Mouse (Mus musculus) brain, adult 2 months (tissue): Measurements from ENCODE around the gene Vmn1r6.
"Not testable (repeated sequence)": the region's sequence is repeated elsewhere in the genome, so short reads cannot be mapped to it uniquely, and the experiment has no call there.

ENCODE experiments used
- DNase-seq: peaks from one replicate; pipeline ENCODE4 v3.0.0; 2011; ENCODE audit warnings: low read depth, low spot score

Vmn1r6 gene

GRCm38 (mm10) chr6:56996943-56997342 lies at the start of gene Vmn1r6:
TSS of gene Vmn1r6 (plus strand) at chr6:56997243.
- no peak for DNase-seq

- no peak for DNase-seq
Measured at GRCm38 (mm10) chr6:56956436-56956835, 40.6 kb upstream of the Vmn1r6 start.

- DNase-seq = no peak
Measured at GRCm38 (mm10) chr6:56969973-56970372, 27.1 kb upstream of the Vmn1r6 start, which contains the start of gene Vmn1r5. TSS of gene Vmn1r5 (plus strand) at chr6:56970273.

- DNase-seq = not testable (repeated sequence)
Measured at GRCm38 (mm10) chr6:57025224-57025623, 28.2 kb downstream of the Vmn1r6 start, which contains the start of gene Vmn1r7. TSS of gene Vmn1r7 (minus strand) at chr6:57025324.

- DNase-seq = no peak
Measured at GRCm38 (mm10) chr6:57031984-57032383, 34.9 kb downstream of the Vmn1r6 start, which contains the start of gene Vmn1r8. TSS of gene Vmn1r8 (plus strand) at chr6:57032284.

- DNase-seq = no peak
Measured at GRCm38 (mm10) chr6:57034674-57035073, 37.6 kb downstream of the Vmn1r6 start.
